Mouse (Mus musculus): ENCODE measurements at regions not wholly inside any gene's neighbourhood (a gene's known extent, or its start where the extent isn't known, plus 50 kb on each side); places are given as distances from the start of the nearest gene placed in this dataset.

DNA sequence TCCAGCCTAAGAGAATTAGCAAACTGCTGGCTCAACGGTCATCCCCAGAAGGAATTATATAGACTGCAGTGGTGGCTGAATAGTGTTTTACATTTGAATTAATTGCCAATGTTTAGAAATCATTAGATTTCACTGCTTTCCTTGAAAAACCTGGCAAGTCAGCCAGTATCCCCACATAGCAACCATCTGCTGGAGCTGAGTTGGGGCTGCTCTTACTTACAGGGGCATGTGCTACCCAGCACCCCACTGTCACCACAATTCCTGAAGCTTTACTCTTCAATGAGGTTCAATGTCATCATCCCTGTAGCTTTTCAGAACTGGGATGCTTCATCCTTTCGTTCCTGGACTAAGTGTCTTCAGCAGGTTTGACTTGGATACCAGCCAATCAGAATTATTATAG lies 73.9 kb upstream of the Tenm2 start:
- DNase-seq (ENCODE audit: extremely low spot score, low spot score) = no peak

DNA sequence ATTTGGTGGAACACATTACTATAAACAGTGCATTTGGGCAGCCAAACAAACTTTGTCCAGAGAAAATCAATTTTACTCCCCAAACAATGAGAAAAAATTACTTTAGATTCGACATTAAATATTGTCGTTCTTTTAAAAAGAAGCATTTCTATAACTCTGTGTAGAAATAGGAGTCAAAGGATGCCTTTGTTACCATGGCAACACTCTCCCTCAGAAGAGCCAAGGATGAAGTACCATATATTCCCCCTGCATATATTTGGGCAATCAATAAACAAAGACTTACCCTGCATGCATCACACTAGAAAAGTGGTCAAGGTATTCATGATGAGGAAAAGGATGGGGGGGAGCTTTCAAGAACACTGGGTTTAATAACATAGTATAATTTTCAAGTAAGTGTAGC lies 70.9 kb upstream of the Tenm2 start:
- no peak for DNase-seq (ENCODE audit: extremely low spot score, low spot score)

All from neural tube, embryonic 10.5 days (tissue).